Mouse (Mus musculus): Measurements from ENCODE around the gene Rab20. TPM values are rescaled to one million over a fixed set of nuclear protein-coding genes. Genes with fewer than 3 reads are reported as not detected.

Rab20 gene
- 1.4 TPM in 2 replicates for polyA plus RNA-seq (2014; fragmentation: Nextera tagmentation; extraction: Ambion mirVana)

DNA sequence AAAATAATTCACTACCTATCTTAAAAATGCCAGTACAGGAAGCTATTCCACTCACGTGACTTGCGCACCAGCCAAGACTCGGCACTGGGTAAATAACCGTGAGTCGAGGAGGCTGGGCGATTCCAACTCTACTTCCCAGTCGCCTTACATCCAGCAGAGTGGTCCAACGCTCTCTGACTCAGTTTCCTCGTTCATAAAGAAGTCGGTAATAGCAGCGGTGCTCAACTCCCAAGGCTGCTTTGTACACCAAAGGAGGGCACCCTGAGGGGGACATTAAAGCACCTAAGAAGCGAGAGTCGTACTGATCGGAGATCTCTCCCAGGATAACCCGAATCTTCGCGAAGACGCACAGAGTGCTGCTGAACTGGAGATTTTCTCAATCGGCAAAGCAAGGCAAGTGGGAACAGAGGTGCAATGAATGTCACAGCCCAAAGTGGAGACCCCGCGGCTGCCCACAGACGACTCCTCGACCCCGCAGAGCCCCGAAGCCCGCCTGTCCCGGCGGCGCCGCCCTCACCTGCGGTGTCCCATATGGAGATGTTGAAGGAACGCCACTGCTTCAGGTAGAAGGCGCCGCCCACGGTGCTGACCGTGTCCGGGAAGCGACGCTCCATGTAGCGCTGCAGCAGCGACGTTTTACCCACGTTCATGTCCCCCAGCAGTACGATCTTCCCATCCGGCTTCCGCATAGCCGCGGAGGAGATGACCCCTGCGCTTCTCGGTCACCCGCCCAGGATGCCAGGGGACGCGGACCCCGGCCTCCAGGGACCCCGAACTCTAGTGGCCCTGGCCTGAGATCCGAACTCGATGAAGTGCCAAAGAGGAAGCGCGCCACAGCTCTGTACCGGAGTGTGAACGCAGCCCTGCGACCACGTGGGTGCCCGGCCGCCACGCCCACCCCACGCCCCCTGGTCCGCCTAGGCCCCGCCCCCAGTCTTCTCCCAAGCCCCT, at the start of gene Rab20:
Rab20 (minus strand) TSS at position 900 of the 951 bp plus-strand sequence.
- Histone ChIP-seq H3K27me3 (ENCODE audit: control insufficient read depth, insufficient read depth, low read length) (peaks cover 82% of the 10 kb centered on the region), H3K4me1 (replicated peaks; ENCODE audit: control insufficient read depth, insufficient read depth, low read length) (peaks cover 12% of the 10 kb centered on the region; the same call in 1 of the 2 replicates), H3K27ac (no peak within 1 kb of the TSS), H3K9ac (peak within 1 kb of the TSS; percentile 28; the same call in 1 of the 2 replicates), H3K4me2 (replicated peaks) (peak within 1 kb of the TSS; percentile 87), H3K36me3 (replicated peaks; ENCODE audit: control insufficient read depth, insufficient read depth) (no peaks in the 10 kb centered on the region), H3K9me3 (ENCODE audit: control insufficient read depth, low read length) (no peaks in the 10 kb centered on the region), H3K4me3 (replicated peaks; ENCODE audit: low read length) (peak within 1 kb of the TSS; percentile 42)
- WGBS, result under 1% methylated on average over 69 of the region's 69 CpGs
- ATAC-seq (ENCODE audit: low FRiP score) (peak; percentile 70; the same call in 1 of the 2 replicates), DNase-seq (ENCODE audit: low spot score) (peak; percentile 50)

- H3K9ac ChIP-seq, result no peak overlapping the region
- DNase-seq (ENCODE audit: low spot score), result no peak
- 86% methylated on average over 3 of the region's 3 CpGs for WGBS
- no peak overlapping the region for H3K4me2 ChIP-seq (replicated peaks)
- H3K4me3 ChIP-seq (replicated peaks; ENCODE audit: low read length), result no peak overlapping the region
- no peak overlapping the region for H3K27ac ChIP-seq
- H3K36me3 ChIP-seq (replicated peaks; ENCODE audit: control insufficient read depth, insufficient read depth), result peaks cover 29% of the 10 kb centered on the region
- H3K4me1 ChIP-seq (replicated peaks; ENCODE audit: control insufficient read depth, insufficient read depth, low read length), result no peaks in the 10 kb centered on the region
- H3K9me3 ChIP-seq (ENCODE audit: control insufficient read depth, low read length), result no peaks in the 10 kb centered on the region
- ATAC-seq (ENCODE audit: low FRiP score), result no peak
- H3K27me3 ChIP-seq (ENCODE audit: control insufficient read depth, insufficient read depth, low read length), result no peaks in the 10 kb centered on the region
These were observed 44.8 kb upstream of the Rab20 start for GRCm38 (mm10) chr8:11523331-11523730.

- H3K9me3 ChIP-seq (ENCODE audit: control insufficient read depth, low read length), result no peaks in the 10 kb centered on the region
- H3K27me3 ChIP-seq (ENCODE audit: control insufficient read depth, insufficient read depth, low read length), result no peaks in the 10 kb centered on the region
- no peaks in the 10 kb centered on the region for H3K4me1 ChIP-seq (replicated peaks; ENCODE audit: control insufficient read depth, insufficient read depth, low read length)
- no peak overlapping the region for H3K27ac ChIP-seq
- peaks cover 69% of the 10 kb centered on the region for H3K36me3 ChIP-seq (replicated peaks; ENCODE audit: control insufficient read depth, insufficient read depth)
- ATAC-seq (ENCODE audit: low FRiP score) (no peak), DNase-seq (ENCODE audit: low spot score) (no peak)
- no peak overlapping the region for H3K9ac ChIP-seq
- no peak overlapping the region for H3K4me3 ChIP-seq (replicated peaks; ENCODE audit: low read length)
- WGBS, result 90% methylated on average over 11 of the region's 11 CpGs
- H3K4me2 ChIP-seq (replicated peaks), result no peak overlapping the region
These were observed 40.2 kb upstream of the Rab20 start for GRCm38 (mm10) chr8:11518676-11519075.

- 93% methylated on average over 6 of the region's 6 CpGs for WGBS
- H3K9ac ChIP-seq, result no peak overlapping the region
- ATAC-seq (ENCODE audit: low FRiP score), result no peak
These were observed 39.5 kb upstream of the Rab20 start for GRCm38 (mm10) chr8:11518056-11518396.

GRCm38 (mm10) chr8:11517366-11518055, 39.0 kb upstream of the Rab20 start:
- WGBS, result 91% methylated on average over 16 of the region's 16 CpGs
- Histone ChIP-seq H3K4me2 (replicated peaks) (no peak overlapping the region), H3K4me1 (replicated peaks; ENCODE audit: control insufficient read depth, insufficient read depth, low read length) (no peaks in the 10 kb centered on the region), H3K9ac (no peak overlapping the region), H3K27ac (no peak overlapping the region), H3K4me3 (replicated peaks; ENCODE audit: low read length) (no peak overlapping the region), H3K9me3 (ENCODE audit: control insufficient read depth, low read length) (no peaks in the 10 kb centered on the region), H3K36me3 (replicated peaks; ENCODE audit: control insufficient read depth, insufficient read depth) (peaks cover 80% of the 10 kb centered on the region), H3K27me3 (ENCODE audit: control insufficient read depth, insufficient read depth, low read length) (no peaks in the 10 kb centered on the region)
- DNase-seq (ENCODE audit: low spot score) (no peak), ATAC-seq (ENCODE audit: low FRiP score) (no peak)

More at GRCm38 (mm10) chr8:11518056-11518396, 39.5 kb upstream of the Rab20 start:
- H3K36me3 ChIP-seq (replicated peaks; ENCODE audit: control insufficient read depth, insufficient read depth), result peaks cover 75% of the 10 kb centered on the region
- no peaks in the 10 kb centered on the region for H3K27me3 ChIP-seq (ENCODE audit: control insufficient read depth, insufficient read depth, low read length)
- no peak overlapping the region for H3K4me3 ChIP-seq (replicated peaks; ENCODE audit: low read length)
- H3K4me2 ChIP-seq (replicated peaks), result no peak overlapping the region
- no peaks in the 10 kb centered on the region for H3K9me3 ChIP-seq (ENCODE audit: control insufficient read depth, low read length)
- no peaks in the 10 kb centered on the region for H3K4me1 ChIP-seq (replicated peaks; ENCODE audit: control insufficient read depth, insufficient read depth, low read length)
- H3K27ac ChIP-seq, result no peak overlapping the region
- no peak for DNase-seq (ENCODE audit: low spot score)

DNA sequence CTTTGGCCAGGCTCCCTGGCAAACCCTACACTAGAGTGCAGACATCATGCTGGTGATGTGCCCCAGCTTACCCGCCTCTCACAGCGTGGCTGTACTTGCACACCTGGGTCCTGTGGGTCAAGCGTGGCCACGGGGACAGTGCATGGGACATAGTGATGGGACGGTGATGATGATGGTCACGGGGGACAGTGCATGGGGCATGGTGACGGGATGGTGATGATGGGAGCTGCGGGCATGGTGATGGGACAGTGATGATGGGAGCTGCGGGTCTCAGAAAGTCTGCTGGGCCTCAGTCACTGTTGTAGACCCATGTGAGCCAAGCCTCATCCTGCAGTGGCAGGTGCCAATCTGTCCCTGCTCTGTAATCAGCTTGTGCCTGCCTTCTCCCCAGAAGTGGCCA, 37.8 kb upstream of the Rab20 start:
- H3K27me3 ChIP-seq (ENCODE audit: control insufficient read depth, insufficient read depth, low read length), result no peaks in the 10 kb centered on the region
- H3K27ac ChIP-seq, result no peak overlapping the region
- H3K4me3 ChIP-seq (replicated peaks; ENCODE audit: low read length), result no peak overlapping the region
- 94% methylated on average over 9 of the region's 9 CpGs for WGBS
- no peak overlapping the region for H3K9ac ChIP-seq
- peaks cover 83% of the 10 kb centered on the region for H3K36me3 ChIP-seq (replicated peaks; ENCODE audit: control insufficient read depth, insufficient read depth)
- no peak overlapping the region for H3K4me2 ChIP-seq (replicated peaks)
- no peaks in the 10 kb centered on the region for H3K9me3 ChIP-seq (ENCODE audit: control insufficient read depth, low read length)
- DNase-seq (ENCODE audit: low spot score) (no peak), ATAC-seq (ENCODE audit: low FRiP score) (no peak)
- H3K4me1 ChIP-seq (replicated peaks; ENCODE audit: control insufficient read depth, insufficient read depth, low read length), result no peaks in the 10 kb centered on the region

DNA sequence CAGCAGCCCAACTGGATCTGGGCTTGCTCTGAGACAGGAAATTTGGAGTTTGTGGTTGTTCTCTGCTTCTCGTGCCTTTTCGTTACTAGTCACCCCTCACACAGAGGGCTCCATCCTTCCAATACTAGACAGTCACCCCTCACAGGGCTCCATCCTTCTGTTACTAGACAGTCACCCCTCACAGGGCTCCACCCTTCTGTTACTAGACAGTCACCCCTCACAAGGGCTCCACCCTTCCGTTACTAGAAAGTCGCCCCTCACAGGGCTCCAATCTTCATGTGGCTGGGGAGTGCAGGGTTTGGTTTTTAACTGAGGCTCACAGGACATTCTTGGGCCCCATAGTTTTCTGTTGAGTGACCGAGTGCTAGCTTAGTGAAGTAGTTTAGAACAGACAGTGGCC, 34.7 kb upstream of the Rab20 start:
- Histone ChIP-seq H3K36me3 (replicated peaks; ENCODE audit: control insufficient read depth, insufficient read depth) (peaks cover 98% of the 10 kb centered on the region), H3K4me3 (replicated peaks; ENCODE audit: low read length) (no peak overlapping the region), H3K9ac (no peak overlapping the region), H3K27ac (no peak overlapping the region), H3K27me3 (ENCODE audit: control insufficient read depth, insufficient read depth, low read length) (no peaks in the 10 kb centered on the region), H3K4me1 (replicated peaks; ENCODE audit: control insufficient read depth, insufficient read depth, low read length) (no peaks in the 10 kb centered on the region), H3K9me3 (ENCODE audit: control insufficient read depth, low read length) (no peaks in the 10 kb centered on the region), H3K4me2 (replicated peaks) (no peak overlapping the region)
- DNase-seq (ENCODE audit: low spot score), result no peak
- WGBS, result 90% methylated on average over 5 of the region's 5 CpGs
- no peak for ATAC-seq (ENCODE audit: low FRiP score)

- no peak overlapping the region for H3K4me3 ChIP-seq (replicated peaks; ENCODE audit: low read length)
- DNase-seq (ENCODE audit: low spot score) (no peak), ATAC-seq (ENCODE audit: low FRiP score) (no peak)
- no peaks in the 10 kb centered on the region for H3K9me3 ChIP-seq (ENCODE audit: control insufficient read depth, low read length)
- no peaks in the 10 kb centered on the region for H3K4me1 ChIP-seq (replicated peaks; ENCODE audit: control insufficient read depth, insufficient read depth, low read length)
- no peak overlapping the region for H3K9ac ChIP-seq
- no peak overlapping the region for H3K27ac ChIP-seq
- H3K4me2 ChIP-seq (replicated peaks), result no peak overlapping the region
- 91% methylated on average over 9 of the region's 9 CpGs for WGBS
- peaks cover 98% of the 10 kb centered on the region for H3K36me3 ChIP-seq (replicated peaks; ENCODE audit: control insufficient read depth, insufficient read depth)
- H3K27me3 ChIP-seq (ENCODE audit: control insufficient read depth, insufficient read depth, low read length), result no peaks in the 10 kb centered on the region
These were observed 34.2 kb upstream of the Rab20 start for GRCm38 (mm10) chr8:11512711-11513110.

DNA sequence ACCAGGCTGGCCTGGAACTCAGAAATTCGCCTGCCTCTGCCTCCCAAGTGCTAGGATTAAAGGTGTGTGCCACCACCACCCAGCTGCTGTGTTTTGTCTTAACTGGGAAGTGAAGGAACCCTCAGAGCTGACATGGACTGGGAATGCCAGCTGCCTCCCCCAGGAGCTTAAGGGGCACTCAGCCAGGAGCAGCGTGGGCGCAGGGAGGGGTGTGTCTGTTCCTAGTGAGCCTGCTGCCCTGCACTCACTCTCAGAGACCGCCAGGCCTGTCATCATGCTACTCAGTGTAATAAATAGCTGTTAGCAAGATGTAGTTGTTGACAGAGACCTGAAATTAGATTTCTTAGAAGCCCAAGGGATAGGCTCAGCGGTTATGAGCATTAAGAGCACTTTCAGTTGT, 32.5 kb upstream of the Rab20 start:
- Histone ChIP-seq H3K4me3 (replicated peaks; ENCODE audit: low read length) (no peak overlapping the region), H3K9me3 (ENCODE audit: control insufficient read depth, low read length) (no peaks in the 10 kb centered on the region), H3K27me3 (ENCODE audit: control insufficient read depth, insufficient read depth, low read length) (no peaks in the 10 kb centered on the region), H3K4me2 (replicated peaks) (no peak overlapping the region), H3K9ac (no peak overlapping the region), H3K36me3 (replicated peaks; ENCODE audit: control insufficient read depth, insufficient read depth) (peaks cover 98% of the 10 kb centered on the region), H3K4me1 (replicated peaks; ENCODE audit: control insufficient read depth, insufficient read depth, low read length) (no peaks in the 10 kb centered on the region), H3K27ac (no peak overlapping the region)
- no peak for DNase-seq (ENCODE audit: low spot score)
- WGBS, result 89% methylated on average over 5 of the region's 5 CpGs
- no peak for ATAC-seq (ENCODE audit: low FRiP score)

Measured in hindbrain, embryonic 14.5 days (tissue).